Mouse (Mus musculus): ENCODE results near the gene Abr. TPM values are rescaled to one million over a fixed set of nuclear protein-coding genes. Genes with fewer than 3 reads are reported as not detected.

Abr gene
- polyA plus RNA-seq, 1 experiment from 2014 or later, result 70.2 TPM

- H3K27me3 ChIP-seq, result no peaks in the 10 kb centered on the region
- ATAC-seq, result peak; percentile 85
- H3K4me2 ChIP-seq, result peak overlapping the region; percentile 78
- WGBS, result under 1% methylated on average over 56 of the region's 67 CpGs
- H3K27ac ChIP-seq, result peak overlapping the region; percentile 90
- peak overlapping the region; percentile 54 for H3K4me3 ChIP-seq
- H3K36me3 ChIP-seq (ENCODE audit: poor library complexity, severe bottlenecking), result no peaks in the 10 kb centered on the region
- H3K9ac ChIP-seq, result peak overlapping the region; percentile 84
- H3K4me1 ChIP-seq, result peaks cover 46% of the 10 kb centered on the region
- H3K9me3 ChIP-seq (replicated peaks), result no peaks in the 10 kb centered on the region
Measured at GRCm38 (mm10) chr11:76494360-76495126, 127.6 kb downstream of the Abr start.

GRCm38 (mm10) chr11:76493811-76494274 is 128.3 kb downstream of the Abr start:
- peaks cover 44% of the 10 kb centered on the region for H3K4me1 ChIP-seq
- H3K36me3 ChIP-seq (ENCODE audit: poor library complexity, severe bottlenecking), result no peaks in the 10 kb centered on the region
- peak overlapping the region; percentile 90 for H3K27ac ChIP-seq
- WGBS, result 7% methylated on average over 6 of the region's 6 CpGs
- ATAC-seq, result peak; percentile 58
- H3K9ac ChIP-seq, result peak overlapping the region; percentile 84
- H3K27me3 ChIP-seq, result no peaks in the 10 kb centered on the region
- H3K4me3 ChIP-seq, result peak overlapping the region; percentile 54
- H3K9me3 ChIP-seq (replicated peaks), result no peaks in the 10 kb centered on the region
- H3K4me2 ChIP-seq, result peak overlapping the region; percentile 78

- Histone ChIP-seq H3K4me2 (peak overlapping the region; percentile 78), H3K4me3 (peak overlapping the region; percentile 54), H3K27ac (0 out of 2 replicates have a peak overlapping the region, but pooled peaks have one; percentile 90), H3K36me3 (ENCODE audit: poor library complexity, severe bottlenecking) (no peaks in the 10 kb centered on the region), H3K27me3 (no peaks in the 10 kb centered on the region), H3K9ac (peak overlapping the region; percentile 22; the same call in 1 of the 2 replicates), H3K4me1 (peaks cover 44% of the 10 kb centered on the region), H3K9me3 (replicated peaks) (no peaks in the 10 kb centered on the region)
- WGBS, result 86% methylated on average over 4 of the region's 4 CpGs
- no peak for ATAC-seq
Measured at GRCm38 (mm10) chr11:76493167-76493566, 128.9 kb downstream of the Abr start.

- H3K27me3 ChIP-seq, result no peaks in the 10 kb centered on the region
- H3K9me3 ChIP-seq (replicated peaks), result no peaks in the 10 kb centered on the region
- no peak for ATAC-seq
- no peak overlapping the region for H3K9ac ChIP-seq
- H3K36me3 ChIP-seq (ENCODE audit: poor library complexity, severe bottlenecking), result no peaks in the 10 kb centered on the region
- no peak overlapping the region for H3K27ac ChIP-seq
- H3K4me1 ChIP-seq, result peaks cover 44% of the 10 kb centered on the region
- H3K4me2 ChIP-seq, result no peak overlapping the region
- 74% methylated on average over 9 of the region's 9 CpGs for WGBS
- no peak overlapping the region for H3K4me3 ChIP-seq
Measured at GRCm38 (mm10) chr11:76491817-76492216, 130.3 kb downstream of the Abr start.

GRCm38 (mm10) chr11:76489407-76489806 is 132.7 kb downstream of the Abr start:
- Histone ChIP-seq H3K4me3 (no peak overlapping the region), H3K9ac (no peak overlapping the region), H3K9me3 (replicated peaks) (no peaks in the 10 kb centered on the region), H3K27ac (no peak overlapping the region), H3K4me2 (no peak overlapping the region), H3K36me3 (ENCODE audit: poor library complexity, severe bottlenecking) (no peaks in the 10 kb centered on the region), H3K4me1 (peaks cover 49% of the 10 kb centered on the region), H3K27me3 (no peaks in the 10 kb centered on the region)
- WGBS, result 79% methylated on average over 6 of the region's 6 CpGs
- no peak for ATAC-seq

DNA sequence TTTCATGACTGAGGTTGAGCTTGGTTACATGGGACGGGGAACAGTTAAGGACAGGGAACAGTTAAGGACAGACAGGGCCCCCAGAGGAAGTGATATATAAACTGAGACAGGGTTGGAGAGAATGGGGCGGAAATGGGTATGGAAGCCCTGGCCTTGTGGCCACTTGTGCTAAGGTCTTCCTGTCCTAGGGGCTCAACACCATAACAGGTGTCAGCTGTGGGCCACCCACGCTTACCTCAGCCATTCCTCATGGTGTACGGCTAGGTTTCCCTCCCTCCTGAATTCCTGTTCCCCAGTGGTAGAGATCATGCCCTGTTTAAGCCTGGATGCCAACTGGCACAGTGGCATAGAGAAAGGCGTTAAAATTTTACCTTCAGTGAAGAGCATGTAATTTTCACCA is 135.1 kb downstream of the Abr start:
- Histone ChIP-seq H3K4me3 (no peak overlapping the region), H3K4me2 (no peak overlapping the region), H3K4me1 (peaks cover 32% of the 10 kb centered on the region), H3K27me3 (no peaks in the 10 kb centered on the region), H3K9ac (no peak overlapping the region), H3K27ac (no peak overlapping the region), H3K9me3 (replicated peaks) (no peaks in the 10 kb centered on the region), H3K36me3 (ENCODE audit: poor library complexity, severe bottlenecking) (no peaks in the 10 kb centered on the region)
- WGBS, result 87% methylated on average over 5 of the region's 5 CpGs
- ATAC-seq, result no peak

- H3K4me3 ChIP-seq, result no peak overlapping the region
- H3K9me3 ChIP-seq (replicated peaks), result no peaks in the 10 kb centered on the region
- peaks cover 19% of the 10 kb centered on the region for H3K4me1 ChIP-seq
- H3K9ac ChIP-seq, result no peak overlapping the region
- no peaks in the 10 kb centered on the region for H3K27me3 ChIP-seq
- H3K27ac ChIP-seq, result no peak overlapping the region
- H3K4me2 ChIP-seq, result no peak overlapping the region
- ATAC-seq, result no peak
- 85% methylated on average over 2 of the region's 2 CpGs for WGBS
- 0 out of 2 replicates have a peak, but pooled peaks cover 6% of the 10 kb centered on the region for H3K36me3 ChIP-seq (ENCODE audit: poor library complexity, severe bottlenecking)
Measured at GRCm38 (mm10) chr11:76484033-76484432, 138.1 kb downstream of the Abr start.

- Histone ChIP-seq H3K36me3 (ENCODE audit: poor library complexity, severe bottlenecking) (peaks cover 13% of the 10 kb centered on the region; the same call in 1 of the 2 replicates), H3K9ac (peak overlapping the region; percentile 37; the same call in 1 of the 2 replicates), H3K4me1 (peaks cover 19% of the 10 kb centered on the region), H3K9me3 (replicated peaks) (no peaks in the 10 kb centered on the region), H3K27me3 (no peaks in the 10 kb centered on the region), H3K27ac (0 out of 2 replicates have a peak overlapping the region, but pooled peaks have one; percentile 1), H3K4me3 (no peak overlapping the region), H3K4me2 (no peak overlapping the region)
- no peak for ATAC-seq
- WGBS, result 34% methylated on average over 4 of the region's 4 CpGs
Measured at GRCm38 (mm10) chr11:76483171-76483727, 138.9 kb downstream of the Abr start.

DNA sequence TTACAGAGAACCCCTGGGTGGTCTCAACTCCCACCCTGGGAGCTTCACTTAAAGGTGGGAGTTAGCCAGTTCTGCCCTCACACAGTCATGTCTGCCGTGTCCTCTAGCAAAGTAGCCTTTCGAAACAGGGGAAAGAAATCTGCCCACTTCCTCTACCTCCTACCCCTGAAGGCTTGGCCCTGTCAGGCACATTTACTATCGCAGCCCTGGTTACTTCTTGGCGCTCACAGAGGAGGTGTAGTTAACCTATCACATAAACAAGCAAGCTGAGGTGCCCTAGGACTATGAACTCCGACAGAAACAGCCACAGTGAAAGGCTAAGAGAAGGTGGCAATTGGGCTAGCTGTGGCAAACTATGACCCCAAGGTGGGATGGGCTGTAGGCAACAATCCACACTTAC is 139.4 kb downstream of the Abr start:
- H3K27me3 ChIP-seq, result no peaks in the 10 kb centered on the region
- H3K4me3 ChIP-seq, result no peak overlapping the region
- H3K36me3 ChIP-seq (ENCODE audit: poor library complexity, severe bottlenecking), result peaks cover 13% of the 10 kb centered on the region; the same call in 1 of the 2 replicates
- no peak for ATAC-seq
- 47% methylated on average over 5 of the region's 5 CpGs for WGBS
- peaks cover 21% of the 10 kb centered on the region for H3K4me1 ChIP-seq
- H3K9me3 ChIP-seq (replicated peaks), result no peaks in the 10 kb centered on the region
- no peak overlapping the region for H3K4me2 ChIP-seq
- no peak overlapping the region for H3K9ac ChIP-seq
- H3K27ac ChIP-seq, result no peak overlapping the region

- Histone ChIP-seq H3K4me2 (no peak overlapping the region), H3K9ac (no peak overlapping the region), H3K36me3 (ENCODE audit: poor library complexity, severe bottlenecking) (peaks cover 13% of the 10 kb centered on the region; the same call in 1 of the 2 replicates), H3K27me3 (no peaks in the 10 kb centered on the region), H3K4me3 (no peak overlapping the region), H3K9me3 (replicated peaks) (no peaks in the 10 kb centered on the region), H3K4me1 (peaks cover 26% of the 10 kb centered on the region), H3K27ac (no peak overlapping the region)
- 43% methylated on average over 5 of the region's 5 CpGs for WGBS
- ATAC-seq, result no peak
Measured at GRCm38 (mm10) chr11:76482183-76482582, 139.9 kb downstream of the Abr start.

- Histone ChIP-seq H3K36me3 (ENCODE audit: poor library complexity, severe bottlenecking) (peaks cover 13% of the 10 kb centered on the region; the same call in 1 of the 2 replicates), H3K9ac (no peak overlapping the region), H3K27ac (no peak overlapping the region), H3K4me1 (peaks cover 23% of the 10 kb centered on the region), H3K4me2 (no peak overlapping the region), H3K9me3 (replicated peaks) (no peaks in the 10 kb centered on the region), H3K4me3 (no peak overlapping the region), H3K27me3 (no peaks in the 10 kb centered on the region)
- WGBS, result 93% methylated on average over 4 of the region's 4 CpGs
- ATAC-seq, result no peak
Measured at GRCm38 (mm10) chr11:76479729-76480128, 142.4 kb downstream of the Abr start.
